Mouse (Mus musculus) kidney, postnatal 0 days (tissue): Measurements from ENCODE around the gene Sdhaf2. TPM values are rescaled to one million over a fixed set of nuclear protein-coding genes. Genes with fewer than 3 reads are reported as not detected.
"Not testable (repeated sequence)": the region's sequence is repeated elsewhere in the genome, so short reads cannot be mapped to it uniquely, and the experiment has no call there.

Source experiments
- ATAC-seq: fragments of 200-750 bp; cut with Nextera tagmentation; replicated peaks from 2 replicates; pipeline ENCODE4 v1.8.0; 2017; ENCODE audit warnings: low read depth, moderate number of reproducible peaks, moderate TSS enrichment, moderate library complexity; ENCODE audit not compliant: low FRiP score
- DNase-seq: peaks from one replicate; pipeline ENCODE4 v3.0.0-alpha.2; 2016; ENCODE audit warnings: low spot score
- H3K27ac ChIP-seq: fragments of 300-500 bp; sonication (generic); 2 replicates; pipeline ENCODE4 v1.5.1; 2014; ENCODE audit warnings: mild to moderate bottlenecking
- H3K27me3 ChIP-seq: fragments of 300-500 bp; sonication (generic); 2 replicates; pipeline ENCODE4 v1.6.1; 2014; ENCODE audit warnings: low read length, mixed read lengths; ENCODE audit not compliant: insufficient read depth
- H3K36me3 ChIP-seq: fragments of 300-500 bp; sonication (generic); 2 replicates; pipeline ENCODE4 v1.6.1; 2014; ENCODE audit warnings: low read length, mixed read lengths; ENCODE audit not compliant: insufficient read depth
- H3K4me1 ChIP-seq: fragments of 300-500 bp; sonication (generic); replicated peaks from 2 replicates; pipeline ENCODE4 v1.6.1; 2014; ENCODE audit warnings: antibody characterized with exemption, low read length, mixed read lengths; ENCODE audit not compliant: insufficient read depth
- H3K4me2 ChIP-seq: fragments of 300-500 bp; sonication (generic); 2 replicates; pipeline ENCODE4 v1.6.1; 2014; ENCODE audit warnings: mild to moderate bottlenecking, low read length, moderate library complexity, mixed read lengths
- H3K4me3 ChIP-seq: fragments of 300-500 bp; sonication (generic); replicated peaks from 2 replicates; pipeline ENCODE4 v1.5.1; 2014; ENCODE audit warnings: low read depth, low read length
- H3K9ac ChIP-seq: fragments of 300-500 bp; sonication (generic); 2 replicates; pipeline ENCODE4 v1.6.1; 2014; ENCODE audit warnings: low read depth, low read length
- H3K9me3 ChIP-seq: fragments of 300-500 bp; sonication (generic); replicated peaks from 2 replicates; pipeline ENCODE4 v1.6.1; 2016; ENCODE audit warnings: low read length, inconsistent platforms, mixed read lengths
- CTCF ChIP-seq: IDR thresholded peaks from 2 replicates; pipeline ENCODE4 v1.5.1; 2016; ENCODE audit warnings: antibody characterized with exemption, low read depth, mild to moderate bottlenecking, moderate library complexity
- WGBS: fragments of 180-500 bp; shearing (Covaris S2); extraction: QIAGEN DNeasy Blood & Tissue Kit; methylation state at CpG from one replicate; pipeline ENCODE4 v1.1.7; 2014; 5-methylcytosine and 5-hydroxymethylcytosine counted together
- polyA plus RNA-seq: library from polyadenylated mRNA; unstranded; fragments of >200 nt; fragmentation: Nextera tagmentation; extraction: Ambion mirVana; gene quantifications from 2 replicates; pipeline ENCODE4 v1.2.1, GENCODE M21; 2015

The Sdhaf2 gene
- polyA plus RNA-seq, 1 experiment from 2014 or later, result 55.3 TPM

GRCm38 (mm10) chr19:10557837-10558375 is 32.0 kb upstream of the Sdhaf2 start:
- not testable (repeated sequence) for H3K36me3 ChIP-seq, H3K9me3 ChIP-seq, H3K4me3 ChIP-seq, H3K9ac ChIP-seq, H3K4me2 ChIP-seq, H3K27ac ChIP-seq, ATAC-seq, H3K27me3 ChIP-seq, DNase-seq, H3K4me1 ChIP-seq
- WGBS, result 76% methylated on average over 4 of the region's 4 CpGs
- TF ChIP-seq CTCF, result 0 out of 2 replicates have a peak, but pooled peaks have one; percentile 22

- TF ChIP-seq CTCF, result no peak
- ATAC-seq (no peak), DNase-seq (peak; percentile 5)
- Histone ChIP-seq H3K27me3 (no peaks in the 10 kb centered on the region), H3K36me3 (no peaks in the 10 kb centered on the region), H3K9ac (no peak overlapping the region), H3K9me3 (no peaks in the 10 kb centered on the region), H3K4me1 (peaks cover 8% of the 10 kb centered on the region; the same call in 1 of the 2 replicates), H3K4me3 (no peak overlapping the region), H3K4me2 (no peak overlapping the region), H3K27ac (no peak overlapping the region)
- 42% methylated on average over 2 of the region's 2 CpGs for WGBS
Observed at GRCm38 (mm10) chr19:10557430-10557829, 31.5 kb upstream of the Sdhaf2 start.

- H3K4me1 ChIP-seq, result peaks cover 8% of the 10 kb centered on the region; the same call in 1 of the 2 replicates
- no peak overlapping the region for H3K4me2 ChIP-seq
- no peak overlapping the region for H3K27ac ChIP-seq
- DNase-seq (no peak), ATAC-seq (no peak)
- H3K4me3 ChIP-seq, result no peak overlapping the region
- peaks cover 2% of the 10 kb centered on the region; the same call in 1 of the 2 replicates for H3K36me3 ChIP-seq
- H3K27me3 ChIP-seq, result no peaks in the 10 kb centered on the region
- no peaks in the 10 kb centered on the region for H3K9me3 ChIP-seq
- no peak for TF ChIP-seq CTCF
- 42% methylated on average over 2 of the region's 2 CpGs for WGBS
- no peak overlapping the region for H3K9ac ChIP-seq
Observed at GRCm38 (mm10) chr19:10557001-10557400, 31.1 kb upstream of the Sdhaf2 start.

- peak within 1 kb of the TSS; percentile 72 for H3K4me3 ChIP-seq
- TF ChIP-seq CTCF, result peak; percentile 19; the same call in 1 of the 2 replicates
- H3K4me1 ChIP-seq, result peaks cover 8% of the 10 kb centered on the region; the same call in 1 of the 2 replicates
- peak within 1 kb of the TSS; percentile 14 for H3K27ac ChIP-seq
- peak within 1 kb of the TSS; percentile 53 for H3K9ac ChIP-seq
- under 1% methylated on average over 43 of the region's 43 CpGs for WGBS
- DNase-seq (peak; percentile 90), ATAC-seq (peak; percentile 96)
- H3K9me3 ChIP-seq, result no peaks in the 10 kb centered on the region
- peak within 1 kb of the TSS; percentile 68 for H3K4me2 ChIP-seq
- H3K27me3 ChIP-seq, result no peaks in the 10 kb centered on the region
- H3K36me3 ChIP-seq, result peaks cover 12% of the 10 kb centered on the region
Observed at GRCm38 (mm10) chr19:10555624-10556510, 29.9 kb upstream of the Sdhaf2 start, which contains the start of gene Tmem216. Gene Tmem216, minus strand, starts transcription at chr19:10556238.

GRCm38 (mm10) chr19:10539454-10539853 is 13.5 kb upstream of the Sdhaf2 start:
- Histone ChIP-seq H3K36me3 (peaks cover 60% of the 10 kb centered on the region), H3K27ac (no peak overlapping the region), H3K4me1 (no peaks in the 10 kb centered on the region), H3K4me2 (no peak overlapping the region), H3K9ac (no peak overlapping the region), H3K9me3 (no peaks in the 10 kb centered on the region), H3K4me3 (no peak overlapping the region), H3K27me3 (no peaks in the 10 kb centered on the region)
- no peak for TF ChIP-seq CTCF
- WGBS, result 92% methylated on average over 5 of the region's 5 CpGs
- DNase-seq (no peak), ATAC-seq (no peak)

- no peaks in the 10 kb centered on the region for H3K9me3 ChIP-seq
- H3K27me3 ChIP-seq, result no peaks in the 10 kb centered on the region
- H3K27ac ChIP-seq, result no peak overlapping the region
- TF ChIP-seq CTCF, result peak; percentile 28; the same call in 1 of the 2 replicates
- peaks cover 17% of the 10 kb centered on the region for H3K4me1 ChIP-seq
- H3K4me2 ChIP-seq, result no peak overlapping the region
- H3K4me3 ChIP-seq, result no peak overlapping the region
- H3K36me3 ChIP-seq, result peaks cover 39% of the 10 kb centered on the region
- no peak overlapping the region for H3K9ac ChIP-seq
- 93% methylated on average over 1 of the region's 1 CpGs for WGBS
- ATAC-seq (no peak), DNase-seq (no peak)
Observed at GRCm38 (mm10) chr19:10530082-10530481, 4.1 kb upstream of the Sdhaf2 start.
